Mouse (Mus musculus) liver, embryonic 11.5 days (tissue): ENCODE measurements around the gene Dnajc30. TPM values are rescaled to one million over a fixed set of nuclear protein-coding genes. Genes with fewer than 3 reads are reported as not detected.

Source experiments
- ATAC-seq: fragments of 200-750 bp; cut with Nextera tagmentation; replicated peaks from 2 replicates; pipeline ENCODE4 v1.8.0; 2017; ENCODE audit warnings: moderate number of reproducible peaks, mild to moderate bottlenecking, moderate TSS enrichment, moderate library complexity; ENCODE audit not compliant: low FRiP score
- DNase-seq: peaks from one replicate; pipeline ENCODE4 v3.0.0-alpha.2; 2017; ENCODE audit warnings: low spot score
- H3K27ac ChIP-seq: fragments of 300-500 bp; sonication (generic); 2 replicates; pipeline ENCODE4 v1.5.1; 2014; ENCODE audit warnings: mild to moderate bottlenecking, low read depth, low read length, control low read depth
- H3K27me3 ChIP-seq: fragments of 300-500 bp; sonication (generic); replicated peaks from 2 replicates; pipeline ENCODE4 v1.6.1; 2014; ENCODE audit warnings: low read length, mixed read lengths; ENCODE audit not compliant: control insufficient read depth, insufficient read depth
- H3K36me3 ChIP-seq: fragments of 300-500 bp; sonication (generic); 2 replicates; pipeline ENCODE4 v1.6.1; 2014; ENCODE audit warnings: mild to moderate bottlenecking, low read length, moderate library complexity, mixed read lengths; ENCODE audit not compliant: control insufficient read depth, insufficient read depth
- H3K4me1 ChIP-seq: fragments of 300-500 bp; sonication (generic); replicated peaks from 2 replicates; pipeline ENCODE4 v1.6.1; 2014; ENCODE audit warnings: low read length, mixed read lengths; ENCODE audit not compliant: control insufficient read depth, insufficient read depth
- H3K4me2 ChIP-seq: fragments of 300-500 bp; sonication (generic); 2 replicates; pipeline ENCODE4 v1.6.1; 2014; ENCODE audit warnings: mild to moderate bottlenecking, control low read depth, moderate library complexity
- H3K4me3 ChIP-seq: fragments of 300-500 bp; sonication (generic); 2 replicates; pipeline ENCODE4 v1.5.1; 2014; ENCODE audit warnings: low read depth, low read length, control low read depth
- H3K9ac ChIP-seq: fragments of 300-500 bp; sonication (generic); 2 replicates; pipeline ENCODE4 v1.6.1; 2014; ENCODE audit warnings: low read depth, low read length, control low read depth
- H3K9me3 ChIP-seq: fragments of 300-500 bp; sonication (generic); 2 replicates; pipeline ENCODE4 v1.6.1; 2016; ENCODE audit warnings: low read length, inconsistent platforms, mixed read lengths; ENCODE audit not compliant: control insufficient read depth
- WGBS: fragments of 180-500 bp; shearing (Covaris S2); extraction: QIAGEN DNeasy Blood & Tissue Kit; methylation state at CpG from one replicate; pipeline ENCODE4 v1.1.7; 2014; 5-methylcytosine and 5-hydroxymethylcytosine counted together
- polyA plus RNA-seq: library from polyadenylated mRNA; unstranded; fragments of >200 nt; fragmentation: Nextera tagmentation; extraction: Ambion mirVana; gene quantifications from 2 replicates; pipeline ENCODE4 v1.2.1, GENCODE M21; 2014

The Dnajc30 gene
- polyA plus RNA-seq, 1 experiment from 2014 or later: 27.2 TPM

GRCm38 (mm10) chr5:135078482-135078810 lies 14.4 kb downstream of the Dnajc30 start:
- peak; percentile 37 for ATAC-seq
- Histone ChIP-seq H3K27me3 (peaks cover 7% of the 10 kb centered on the region), H3K4me3 (peak overlapping the region; percentile 63), H3K27ac (no peak overlapping the region), H3K9me3 (no peaks in the 10 kb centered on the region), H3K36me3 (no peaks in the 10 kb centered on the region), H3K9ac (peak overlapping the region; percentile 7; the same call in 1 of the 2 replicates), H3K4me1 (peaks cover 11% of the 10 kb centered on the region; the same call in 1 of the 2 replicates), H3K4me2 (peak overlapping the region; percentile 86)
- WGBS: 2% methylated on average over 11 of the region's 11 CpGs
- DNase-seq: no peak

DNA sequence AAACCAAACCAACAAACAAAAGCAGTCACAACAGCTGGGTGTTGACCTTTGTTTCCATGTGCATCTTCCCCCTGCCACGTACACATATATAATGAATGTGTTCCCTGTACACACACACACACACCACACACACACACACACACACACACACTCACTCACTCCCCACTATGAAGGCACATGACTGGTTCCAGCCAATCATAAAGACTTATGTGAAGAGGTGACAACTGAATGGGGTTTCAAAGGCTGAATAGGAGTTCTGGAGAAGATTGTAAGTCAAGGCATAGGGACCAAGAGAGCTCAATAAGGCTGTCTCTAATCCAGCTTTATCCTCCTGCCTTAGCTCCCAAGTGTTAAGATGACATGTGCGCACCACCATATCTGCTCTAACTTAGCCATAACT lies 15.6 kb downstream of the Dnajc30 start:
- Histone ChIP-seq H3K4me2 (no peak overlapping the region), H3K4me3 (no peak overlapping the region), H3K36me3 (no peaks in the 10 kb centered on the region), H3K4me1 (peaks cover 9% of the 10 kb centered on the region; the same call in 1 of the 2 replicates), H3K9me3 (no peaks in the 10 kb centered on the region), H3K27me3 (peaks cover 7% of the 10 kb centered on the region), H3K9ac (no peak overlapping the region), H3K27ac (no peak overlapping the region)
- ATAC-seq: no peak
- DNase-seq: no peak
- WGBS: 90% methylated on average over 2 of the region's 2 CpGs

DNA sequence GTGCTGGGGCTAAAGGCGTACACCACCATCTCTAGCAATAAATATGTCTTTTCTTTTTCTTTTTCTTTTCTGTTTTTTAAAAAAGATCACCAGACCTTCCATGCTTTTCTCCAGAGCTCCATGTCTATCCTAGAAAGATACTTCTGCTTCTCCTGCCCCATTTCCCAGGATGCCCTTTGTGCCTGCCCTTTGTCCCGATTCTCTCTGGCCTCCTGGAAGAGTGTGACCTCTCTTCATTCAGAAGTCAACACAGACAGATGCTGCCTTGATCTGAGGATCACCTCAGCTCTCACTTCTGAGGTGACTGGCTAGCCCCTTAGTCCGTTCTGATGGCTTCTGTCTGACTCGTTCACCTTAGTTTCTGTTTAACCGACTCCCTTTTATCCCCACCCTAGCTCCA lies 16.5 kb downstream of the Dnajc30 start:
- Histone ChIP-seq H3K9ac (no peak overlapping the region), H3K27me3 (peaks cover 7% of the 10 kb centered on the region), H3K4me1 (peaks cover 9% of the 10 kb centered on the region; the same call in 1 of the 2 replicates), H3K36me3 (no peaks in the 10 kb centered on the region), H3K9me3 (no peaks in the 10 kb centered on the region), H3K27ac (no peak overlapping the region), H3K4me3 (no peak overlapping the region), H3K4me2 (no peak overlapping the region)
- WGBS: 79% methylated on average over 5 of the region's 5 CpGs
- DNase-seq: no peak
- no peak for ATAC-seq

- Histone ChIP-seq H3K4me3 (no peak overlapping the region), H3K4me2 (no peak overlapping the region), H3K36me3 (no peaks in the 10 kb centered on the region), H3K27ac (no peak overlapping the region), H3K9ac (no peak overlapping the region), H3K4me1 (no peaks in the 10 kb centered on the region), H3K27me3 (peaks cover 43% of the 10 kb centered on the region), H3K9me3 (no peaks in the 10 kb centered on the region)
- no peak for DNase-seq
- ATAC-seq: no peak
- WGBS: 53% methylated on average over 4 of the region's 4 CpGs
These were observed 22.9 kb downstream of the Dnajc30 start for GRCm38 (mm10) chr5:135086871-135087270.

- Histone ChIP-seq H3K27ac (no peak within 1 kb of the TSS), H3K4me2 (peak within 1 kb of the TSS; percentile 46), H3K9ac (no peak within 1 kb of the TSS), H3K4me1 (no peaks in the 10 kb centered on the region), H3K9me3 (no peaks in the 10 kb centered on the region), H3K27me3 (peaks cover 60% of the 10 kb centered on the region), H3K4me3 (peak within 1 kb of the TSS; percentile 25), H3K36me3 (no peaks in the 10 kb centered on the region)
- ATAC-seq (no peak), DNase-seq (no peak)
- 6% methylated on average over 39 of the region's 39 CpGs for WGBS
These were observed 25.7 kb downstream of the Dnajc30 start, which contains the start of gene Mlxipl for GRCm38 (mm10) chr5:135089653-135090052. TSS of gene Mlxipl (plus strand) at chr5:135089890.

DNA sequence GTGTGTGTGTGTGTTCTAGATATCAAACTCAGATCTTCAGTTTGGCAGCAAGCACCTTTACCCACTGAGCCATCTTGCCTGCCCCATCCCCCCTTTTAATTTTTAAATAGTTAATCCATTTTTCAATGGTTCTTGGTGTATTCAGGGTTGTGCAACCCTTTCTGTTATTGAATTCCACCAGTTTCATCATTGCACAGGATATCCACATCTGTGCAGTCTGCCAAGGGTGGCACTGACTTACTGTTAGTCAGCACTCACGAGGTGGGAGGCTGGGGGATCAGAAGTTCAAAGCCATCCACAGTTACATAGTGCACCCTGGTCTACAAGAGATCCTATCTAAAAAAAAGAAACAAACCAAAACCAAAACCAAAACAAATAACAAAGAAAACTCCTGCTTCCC lies 37.0 kb downstream of the Dnajc30 start:
- no peak overlapping the region for H3K9ac ChIP-seq
- H3K4me2 ChIP-seq: no peak overlapping the region
- 56% methylated on average over 1 of the region's 1 CpGs for WGBS
- DNase-seq (no peak), ATAC-seq (no peak)
- no peak overlapping the region for H3K4me3 ChIP-seq
- H3K9me3 ChIP-seq: no peaks in the 10 kb centered on the region
- H3K27me3 ChIP-seq: peaks cover 5% of the 10 kb centered on the region
- H3K4me1 ChIP-seq: no peaks in the 10 kb centered on the region
- H3K36me3 ChIP-seq: no peaks in the 10 kb centered on the region
- no peak overlapping the region for H3K27ac ChIP-seq

DNA sequence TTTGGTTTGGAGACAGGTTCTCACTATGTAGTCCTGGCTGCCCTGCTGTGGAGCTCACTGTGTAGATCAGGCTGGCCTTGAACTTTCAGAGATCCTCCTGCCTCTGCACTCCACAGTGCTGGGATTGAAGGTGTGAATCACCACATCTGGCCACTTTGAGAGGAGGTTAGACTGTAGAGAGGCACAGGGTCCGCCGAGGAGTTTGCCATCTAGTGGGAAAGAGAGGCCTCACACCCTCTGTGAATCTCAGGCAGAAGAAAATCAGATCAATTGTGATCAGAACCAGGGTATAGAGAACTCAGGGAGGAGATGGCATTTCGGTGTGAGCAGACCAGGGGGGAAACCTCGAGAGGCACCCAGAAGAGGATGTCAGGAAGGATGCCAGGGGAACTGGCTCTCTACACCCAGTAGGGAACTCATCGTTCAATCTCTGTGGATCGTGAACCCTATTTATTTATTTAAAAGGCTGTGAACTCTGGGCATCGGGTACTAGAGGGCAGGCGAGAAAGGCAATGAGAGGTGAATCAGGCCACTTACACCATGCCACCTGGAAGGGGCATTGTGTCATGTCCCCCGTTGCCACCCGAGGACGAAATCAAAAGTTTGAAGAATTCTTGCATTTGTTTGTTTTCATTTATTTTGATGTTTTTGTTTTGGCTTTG lies 40.1 kb downstream of the Dnajc30 start:
- no peaks in the 10 kb centered on the region for H3K9me3 ChIP-seq
- 61% methylated on average over 11 of the region's 11 CpGs for WGBS
- no peak overlapping the region for H3K9ac ChIP-seq
- H3K4me1 ChIP-seq: peaks cover 4% of the 10 kb centered on the region; the same call in 1 of the 2 replicates
- H3K27ac ChIP-seq: no peak overlapping the region
- no peaks in the 10 kb centered on the region for H3K36me3 ChIP-seq
- peaks cover 36% of the 10 kb centered on the region for H3K27me3 ChIP-seq
- ATAC-seq: no peak
- H3K4me2 ChIP-seq: no peak overlapping the region
- no peak for DNase-seq
- no peak overlapping the region for H3K4me3 ChIP-seq

GRCm38 (mm10) chr5:135106758-135107256 lies 42.8 kb downstream of the Dnajc30 start:
- no peak overlapping the region; the same call in 1 of the 2 replicates for H3K27ac ChIP-seq
- peak overlapping the region; percentile 53 for H3K9ac ChIP-seq
- H3K36me3 ChIP-seq: no peaks in the 10 kb centered on the region
- H3K27me3 ChIP-seq: peaks cover 49% of the 10 kb centered on the region
- peak overlapping the region; percentile 83 for H3K4me2 ChIP-seq
- H3K4me1 ChIP-seq: peaks cover 4% of the 10 kb centered on the region; the same call in 1 of the 2 replicates
- peak; percentile 76 for DNase-seq
- peak; percentile 84 for ATAC-seq
- H3K9me3 ChIP-seq: no peaks in the 10 kb centered on the region
- 1% methylated on average over 48 of the region's 48 CpGs for WGBS
- H3K4me3 ChIP-seq: peak overlapping the region; percentile 59
